Mouse (Mus musculus) midbrain, embryonic 10.5 days (tissue): Measurements from ENCODE around the gene Sc5d. TPM values are rescaled to one million over a fixed set of nuclear protein-coding genes. Genes with fewer than 3 reads are reported as not detected.

Experiments
- DNase-seq: peaks from one replicate; pipeline ENCODE4 v3.0.0-alpha.2; 2017; ENCODE audit warnings: low spot score
- H3K27ac ChIP-seq: fragments of 300-500 bp; sonication (generic); replicated peaks from 2 replicates; pipeline ENCODE4 v1.5.1; 2016; ENCODE audit warnings: mild to moderate bottlenecking
- H3K27me3 ChIP-seq: fragments of 300-500 bp; sonication (generic); 2 replicates; pipeline ENCODE4 v1.6.1; 2016; ENCODE audit warnings: low read depth, mild to moderate bottlenecking; ENCODE audit not compliant: poor library complexity, severe bottlenecking
- H3K36me3 ChIP-seq: fragments of 300-500 bp; sonication (generic); 2 replicates; pipeline ENCODE4 v1.6.1; 2016; ENCODE audit warnings: mild to moderate bottlenecking, moderate library complexity
- H3K4me1 ChIP-seq: fragments of 300-500 bp; sonication (generic); 2 replicates; pipeline ENCODE4 v1.6.1; 2016
- H3K4me3 ChIP-seq: fragments of 300-500 bp; sonication (generic); 2 replicates; pipeline ENCODE4 v1.5.1; 2016; ENCODE audit warnings: mild to moderate bottlenecking, moderate library complexity
- H3K9me3 ChIP-seq: fragments of 300-500 bp; sonication (generic); replicated peaks from 2 replicates; pipeline ENCODE4 v1.6.1; 2016; ENCODE audit warnings: mild to moderate bottlenecking
- WGBS: fragments of 180-500 bp; shearing (Covaris S2); methylation state at CpG from one replicate; pipeline ENCODE4 v1.1.7; 2016; 5-methylcytosine and 5-hydroxymethylcytosine counted together
- polyA plus RNA-seq: library from polyadenylated mRNA; unstranded; fragments of >200 nt; fragmentation: Nextera tagmentation; extraction: Ambion mirVana; gene quantifications from 2 replicates; pipeline ENCODE4 v1.2.1, GENCODE M21; 2016

The Sc5d gene
- polyA plus RNA-seq, 1 experiment from 2014 or later: 64.8 TPM

GRCm38 (mm10) chr9:42244173-42244572, 19.9 kb downstream of the Sc5d start:
- H3K27ac ChIP-seq: no peak overlapping the region
- 85% methylated on average over 5 of the region's 5 CpGs for WGBS

GRCm38 (mm10) chr9:42241021-42241420, 23.0 kb downstream of the Sc5d start:
- H3K9me3 ChIP-seq: no peaks in the 10 kb centered on the region
- DNase-seq: no peak
- H3K36me3 ChIP-seq: no peaks in the 10 kb centered on the region
- H3K4me1 ChIP-seq: peaks cover 11% of the 10 kb centered on the region
- peak overlapping the region; percentile 55 for H3K27ac ChIP-seq
- 91% methylated on average over 3 of the region's 3 CpGs for WGBS
- peaks cover 6% of the 10 kb centered on the region; the same call in 1 of the 2 replicates for H3K27me3 ChIP-seq
- no peak overlapping the region for H3K4me3 ChIP-seq

More at GRCm38 (mm10) chr9:42244173-42244572, 19.9 kb downstream of the Sc5d start:
- H3K9me3 ChIP-seq: no peaks in the 10 kb centered on the region
- no peak for DNase-seq
- no peak overlapping the region for H3K4me3 ChIP-seq
- H3K36me3 ChIP-seq: no peaks in the 10 kb centered on the region
- peaks cover 11% of the 10 kb centered on the region for H3K4me1 ChIP-seq
- H3K27me3 ChIP-seq: peaks cover 3% of the 10 kb centered on the region; the same call in 1 of the 2 replicates

GRCm38 (mm10) chr9:42240583-42240992, 23.5 kb downstream of the Sc5d start:
- H3K27ac ChIP-seq: peak overlapping the region; percentile 79
- no peaks in the 10 kb centered on the region for H3K9me3 ChIP-seq
- peak; percentile 50 for DNase-seq
- H3K4me1 ChIP-seq: peaks cover 11% of the 10 kb centered on the region
- no peak overlapping the region for H3K4me3 ChIP-seq
- no peaks in the 10 kb centered on the region for H3K36me3 ChIP-seq
- peaks cover 6% of the 10 kb centered on the region; the same call in 1 of the 2 replicates for H3K27me3 ChIP-seq
- 37% methylated on average over 11 of the region's 11 CpGs for WGBS

- peaks cover 6% of the 10 kb centered on the region; the same call in 1 of the 2 replicates for H3K27me3 ChIP-seq
- 86% methylated on average over 4 of the region's 4 CpGs for WGBS
- H3K27ac ChIP-seq: no peak overlapping the region; the same call in 1 of the 2 replicates
- peaks cover 11% of the 10 kb centered on the region for H3K4me1 ChIP-seq
- H3K4me3 ChIP-seq: no peak overlapping the region
- H3K9me3 ChIP-seq: no peaks in the 10 kb centered on the region
- no peak for DNase-seq
- H3K36me3 ChIP-seq: no peaks in the 10 kb centered on the region
These were observed 25.2 kb downstream of the Sc5d start for GRCm38 (mm10) chr9:42238827-42239226.

GRCm38 (mm10) chr9:42231116-42231515, 32.9 kb downstream of the Sc5d start:
- no peak for DNase-seq
- H3K4me3 ChIP-seq: no peak overlapping the region
- no peak overlapping the region for H3K27ac ChIP-seq
- no peaks in the 10 kb centered on the region for H3K27me3 ChIP-seq
- WGBS: 85% methylated on average over 5 of the region's 5 CpGs
- H3K36me3 ChIP-seq: no peaks in the 10 kb centered on the region
- H3K4me1 ChIP-seq: no peaks in the 10 kb centered on the region
- no peaks in the 10 kb centered on the region for H3K9me3 ChIP-seq

GRCm38 (mm10) chr9:42230333-42230732, 33.7 kb downstream of the Sc5d start:
- Histone ChIP-seq H3K4me1 (no peaks in the 10 kb centered on the region), H3K27me3 (no peaks in the 10 kb centered on the region), H3K27ac (no peak overlapping the region), H3K9me3 (no peaks in the 10 kb centered on the region), H3K4me3 (no peak overlapping the region), H3K36me3 (no peaks in the 10 kb centered on the region)
- 89% methylated on average over 2 of the region's 2 CpGs for WGBS
- DNase-seq: no peak

GRCm38 (mm10) chr9:42229465-42230110, 34.5 kb downstream of the Sc5d start:
- no peaks in the 10 kb centered on the region for H3K27me3 ChIP-seq
- no peaks in the 10 kb centered on the region for H3K36me3 ChIP-seq
- H3K9me3 ChIP-seq: no peaks in the 10 kb centered on the region
- 84% methylated on average over 12 of the region's 12 CpGs for WGBS
- no peak overlapping the region for H3K27ac ChIP-seq
- DNase-seq: no peak
- H3K4me3 ChIP-seq: no peak overlapping the region
- H3K4me1 ChIP-seq: no peaks in the 10 kb centered on the region

- Histone ChIP-seq H3K9me3 (no peaks in the 10 kb centered on the region), H3K27me3 (no peaks in the 10 kb centered on the region), H3K4me1 (no peaks in the 10 kb centered on the region), H3K4me3 (no peak overlapping the region), H3K27ac (no peak overlapping the region), H3K36me3 (no peaks in the 10 kb centered on the region)
- DNase-seq: no peak
- 86% methylated on average over 1 of the region's 1 CpGs for WGBS
These were observed 36.3 kb downstream of the Sc5d start for GRCm38 (mm10) chr9:42227804-42228203.

GRCm38 (mm10) chr9:42219001-42219660, 44.9 kb downstream of the Sc5d start:
- 77% methylated on average over 12 of the region's 12 CpGs for WGBS
- no peaks in the 10 kb centered on the region for H3K27me3 ChIP-seq
- H3K36me3 ChIP-seq: no peaks in the 10 kb centered on the region
- H3K4me3 ChIP-seq: no peak overlapping the region
- peaks cover 7% of the 10 kb centered on the region; the same call in 1 of the 2 replicates for H3K4me1 ChIP-seq
- no peak overlapping the region for H3K27ac ChIP-seq
- no peak for DNase-seq
- H3K9me3 ChIP-seq: no peaks in the 10 kb centered on the region

GRCm38 (mm10) chr9:42217685-42218084, 46.4 kb downstream of the Sc5d start:
- Histone ChIP-seq H3K4me3 (no peak overlapping the region), H3K27ac (no peak overlapping the region), H3K36me3 (no peaks in the 10 kb centered on the region), H3K4me1 (peaks cover 7% of the 10 kb centered on the region; the same call in 1 of the 2 replicates), H3K9me3 (no peaks in the 10 kb centered on the region), H3K27me3 (no peaks in the 10 kb centered on the region)
- DNase-seq: no peak
- 86% methylated on average over 10 of the region's 10 CpGs for WGBS

GRCm38 (mm10) chr9:42214116-42214515, 49.9 kb downstream of the Sc5d start:
- Histone ChIP-seq H3K27me3 (no peaks in the 10 kb centered on the region), H3K27ac (no peak overlapping the region), H3K9me3 (no peaks in the 10 kb centered on the region), H3K36me3 (no peaks in the 10 kb centered on the region), H3K4me1 (peaks cover 6% of the 10 kb centered on the region; the same call in 1 of the 2 replicates), H3K4me3 (no peak overlapping the region)
- no peak for DNase-seq
- 75% methylated on average over 1 of the region's 1 CpGs for WGBS

- Histone ChIP-seq H3K27ac (no peak overlapping the region), H3K4me1 (0 out of 2 replicates have a peak, but pooled peaks cover 3% of the 10 kb centered on the region), H3K9me3 (no peaks in the 10 kb centered on the region), H3K36me3 (no peaks in the 10 kb centered on the region), H3K27me3 (no peaks in the 10 kb centered on the region), H3K4me3 (no peak overlapping the region)
- DNase-seq: no peak
- WGBS: 91% methylated on average over 1 of the region's 1 CpGs
These were observed 50.9 kb downstream of the Sc5d start for GRCm38 (mm10) chr9:42213142-42213541.

GRCm38 (mm10) chr9:42209666-42210065, 54.4 kb downstream of the Sc5d start:
- no peak overlapping the region for H3K4me3 ChIP-seq
- no peaks in the 10 kb centered on the region for H3K36me3 ChIP-seq
- H3K27ac ChIP-seq: no peak overlapping the region
- DNase-seq: no peak
- whole genome bisulfite sequencing: 92% methylated on average over 6 of the region's 6 CpGs
- H3K9me3 ChIP-seq: no peaks in the 10 kb centered on the region
- H3K27me3 ChIP-seq: no peaks in the 10 kb centered on the region
- no peaks in the 10 kb centered on the region for H3K4me1 ChIP-seq
